Mouse (Mus musculus) forebrain, embryonic 11.5 days (tissue): ENCODE results near the gene Kcne1. TPM values are rescaled to one million over a fixed set of nuclear protein-coding genes. Genes with fewer than 3 reads are reported as not detected.

ENCODE experiments used
- polyA plus RNA-seq: library from polyadenylated mRNA; unstranded; fragments of >200 nt; fragmentation: Nextera tagmentation; extraction: Ambion mirVana; gene quantifications from 2 replicates; pipeline ENCODE4 v1.2.1, GENCODE M21; 2014

Gene Kcne1
- polyA plus RNA-seq, 1 experiment from 2014 or later, result 0.29 TPM

Other genes starting within 250 kb of the Kcne1 start
- gene Kcne2, start 67.1 kb downstream of the Kcne1 start, polyA plus RNA-seq, result 0.45 TPM in 1 of 2 replicates, not detected in the other
- 115 and 123 TPM in 2 replicates for gene Smim11, start 58.2 kb downstream of the Kcne1 start, polyA plus RNA-seq
- not detected in 2 replicates for gene Fam243, start 38.0 kb downstream of the Kcne1 start, polyA plus RNA-seq
- gene Rcan1, start 111.4 kb upstream of the Kcne1 start, polyA plus RNA-seq, result 37.4 and 46.9 TPM in 2 replicates
- gene Clic6, start 126.3 kb upstream of the Kcne1 start, polyA plus RNA-seq, result 3.1 and 4.1 TPM in 2 replicates